Mouse (Mus musculus): ENCODE data around the gene Engase. TPM values are rescaled to one million over a fixed set of nuclear protein-coding genes. Genes with fewer than 3 reads are reported as not detected.

The Engase gene
- total RNA-seq, 4 experiments from 2014 or later, result 12.6 to 18.2 (median 15.3) TPM

GRCm38 (mm10) chr11:118486881-118487772 lies 10.5 kb downstream of the Engase start:
- no peak for DNase-seq (ENCODE audit: low spot score in 2 of 2)

DNA sequence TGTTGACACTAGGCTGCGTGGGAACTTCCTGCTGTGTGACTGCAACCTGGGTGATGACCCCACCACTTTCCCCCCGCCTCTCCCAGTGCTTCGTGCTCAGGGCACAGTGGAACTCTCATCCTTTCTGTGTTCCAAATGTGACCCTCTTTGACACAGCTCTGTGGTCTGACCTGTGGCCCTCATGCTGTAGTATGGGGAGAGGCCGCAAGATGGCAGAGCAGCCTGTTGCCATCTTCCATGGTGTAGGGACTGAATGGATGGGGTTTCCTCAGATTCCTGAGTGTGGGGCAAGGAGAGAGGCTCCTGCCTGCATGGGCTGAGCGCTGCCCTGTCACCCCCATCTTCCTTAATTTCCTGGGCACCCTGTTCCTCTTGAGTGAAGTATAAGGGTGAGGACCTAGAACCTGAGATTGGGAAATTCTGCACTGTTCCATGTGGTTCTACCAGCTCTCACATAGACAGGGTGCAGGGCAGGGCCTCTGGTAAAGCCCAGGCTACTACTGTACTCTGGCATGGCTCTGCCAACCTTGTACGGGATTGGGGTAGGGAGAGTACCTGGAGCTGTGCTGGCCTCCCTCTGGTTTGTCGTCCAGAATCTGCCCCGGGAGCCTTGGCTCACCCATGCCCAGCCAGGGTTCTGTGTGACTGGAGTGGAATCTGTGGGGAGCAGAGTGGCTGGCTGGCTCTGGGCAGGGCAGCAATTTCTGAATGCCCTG lies 11.7 kb downstream of the Engase start:
- no peak for DNase-seq (ENCODE audit: low spot score in 2 of 2)

DNA sequence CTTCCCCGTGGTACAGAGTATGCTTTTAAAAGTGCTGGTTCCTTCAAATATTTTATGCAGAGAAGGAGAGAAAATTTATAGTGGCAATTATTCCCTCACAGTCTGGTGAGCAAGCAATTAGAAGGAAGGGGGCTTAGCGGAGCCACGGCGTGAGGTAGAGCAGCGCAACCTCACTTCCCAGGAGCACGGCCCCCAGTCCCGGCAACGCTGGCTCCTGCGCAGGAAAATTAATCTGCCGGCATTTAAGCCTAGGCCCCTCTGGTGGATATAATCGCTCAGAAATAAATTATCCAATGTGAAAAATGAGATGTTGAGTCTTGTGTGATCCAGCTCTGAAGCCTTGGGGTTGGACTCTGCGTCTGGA lies 12.3 kb downstream of the Engase start:
- DNase-seq (ENCODE audit: low spot score in 2 of 2), result no peak

- DNase-seq (ENCODE audit: low spot score in 2 of 2), result no peak
Measured at GRCm38 (mm10) chr11:118490566-118491218, 14.1 kb downstream of the Engase start.

- no peak for DNase-seq (ENCODE audit: low spot score in 2 of 2)
Measured at GRCm38 (mm10) chr11:118491230-118491629, 14.6 kb downstream of the Engase start.

DNA sequence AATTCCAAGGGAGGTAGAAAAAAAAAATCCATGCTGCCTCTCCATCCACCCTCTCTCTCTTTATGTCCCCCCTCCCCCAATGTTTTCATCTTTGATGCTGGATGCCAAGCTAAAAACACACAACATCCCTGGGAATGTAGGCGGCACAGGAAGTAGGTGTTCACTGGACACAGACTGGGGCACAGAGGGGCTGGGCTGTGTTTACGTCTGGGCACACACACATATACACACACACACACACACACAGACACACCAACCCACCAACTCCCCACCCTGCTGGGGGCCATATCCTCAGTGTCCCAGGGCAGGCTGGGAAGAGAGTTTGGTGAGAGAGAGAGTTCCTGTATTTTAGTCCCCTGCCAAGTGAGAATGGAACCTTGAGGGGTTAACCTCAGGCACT lies 16.8 kb downstream of the Engase start:
- no peak for DNase-seq (ENCODE audit: low spot score in 2 of 2)

DNA sequence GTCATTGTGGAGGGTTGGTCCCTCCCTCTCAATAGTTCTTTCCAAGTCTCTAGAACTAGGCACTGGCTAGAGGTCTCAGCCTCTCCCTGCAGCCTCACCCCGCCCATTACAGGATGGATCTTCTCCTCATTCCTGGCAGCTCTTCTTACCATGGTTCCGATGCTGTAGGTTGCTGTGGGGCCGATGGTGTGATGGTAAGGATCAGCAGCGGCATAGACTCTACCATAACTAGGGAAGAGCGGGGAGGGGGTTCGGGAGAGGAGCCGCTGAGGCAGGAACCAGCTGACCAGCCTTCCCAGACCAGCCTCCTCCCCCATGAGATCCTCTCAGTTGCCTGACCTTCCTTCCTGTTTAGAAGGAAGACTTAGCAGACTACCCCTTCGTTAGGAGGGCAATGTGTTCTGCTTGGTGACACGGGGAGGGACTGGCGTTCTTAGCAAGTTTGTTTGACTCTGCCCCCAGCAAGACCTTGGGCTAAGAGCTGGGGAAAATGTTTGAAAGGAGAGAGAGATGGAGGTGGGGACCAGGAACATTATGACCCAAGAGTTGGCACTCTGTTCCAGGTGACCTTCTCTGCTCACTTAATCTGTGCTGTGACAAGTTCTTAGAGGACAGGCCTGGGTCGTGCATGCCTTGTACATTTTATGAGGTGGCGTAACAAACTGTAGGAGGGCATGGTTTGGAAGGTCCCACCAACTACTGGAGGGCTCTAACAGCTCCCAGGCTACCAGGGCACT lies 17.5 kb downstream of the Engase start:
- no peak for DNase-seq (ENCODE audit: low spot score in 2 of 2)

- peak in 1 of 2 experiments; percentile 68 for DNase-seq (ENCODE audit: low spot score in 2 of 2)
Measured at GRCm38 (mm10) chr11:118495065-118495464, 18.4 kb downstream of the Engase start.

DNA sequence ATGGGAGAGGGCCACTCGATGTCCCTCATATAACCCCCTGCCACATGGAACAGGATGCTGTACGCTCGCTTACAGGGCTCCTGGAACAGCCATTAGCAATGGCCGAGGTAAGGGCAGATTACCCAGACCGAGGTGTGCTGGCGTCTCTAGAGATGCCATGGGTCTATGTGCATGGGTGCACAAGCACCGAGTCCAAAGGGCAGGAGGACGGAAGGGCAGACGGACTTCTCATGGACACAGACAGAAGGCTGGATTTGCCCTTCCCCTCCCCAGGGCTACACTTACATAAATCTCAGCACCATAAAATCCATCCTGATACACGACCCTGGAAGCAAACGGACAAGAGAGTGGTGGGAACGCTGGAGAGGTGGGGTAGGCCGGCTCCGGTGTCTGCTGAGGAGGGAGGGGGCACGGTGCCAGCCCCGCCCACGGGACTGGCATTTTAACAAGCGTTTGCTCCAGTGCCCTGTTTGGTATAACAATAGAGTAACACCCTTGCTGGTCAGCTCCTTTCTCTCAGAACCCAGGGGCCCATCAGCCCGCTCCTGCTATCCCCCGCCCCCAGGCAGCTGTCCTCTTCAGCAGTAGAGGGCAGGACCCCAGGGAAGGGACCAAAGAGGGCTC lies 19.5 kb downstream of the Engase start:
- DNase-seq (ENCODE audit: low spot score in 2 of 2), result no peak

DNA sequence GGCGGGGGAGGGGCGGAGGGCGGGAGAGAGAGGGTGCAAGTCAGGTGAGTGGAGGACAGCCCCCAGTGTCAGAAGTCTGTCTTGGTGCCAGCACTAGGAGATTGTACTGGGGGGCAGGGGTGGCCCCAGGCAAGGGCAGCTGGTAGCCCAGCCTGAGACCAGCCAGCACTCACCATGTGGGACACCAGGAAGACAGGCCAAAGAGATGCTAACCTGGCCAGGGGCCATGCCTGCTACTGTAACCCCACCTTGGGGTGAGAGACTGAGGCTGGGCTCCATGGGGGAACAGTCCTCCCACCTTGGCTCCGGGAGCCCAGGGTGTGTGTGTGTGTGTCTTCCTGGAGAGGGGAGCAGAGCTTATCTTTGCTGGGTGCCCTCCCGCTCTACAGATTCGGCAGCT lies 26.4 kb downstream of the Engase start:
- no peak for DNase-seq (ENCODE audit: low spot score in 2 of 2)

DNA sequence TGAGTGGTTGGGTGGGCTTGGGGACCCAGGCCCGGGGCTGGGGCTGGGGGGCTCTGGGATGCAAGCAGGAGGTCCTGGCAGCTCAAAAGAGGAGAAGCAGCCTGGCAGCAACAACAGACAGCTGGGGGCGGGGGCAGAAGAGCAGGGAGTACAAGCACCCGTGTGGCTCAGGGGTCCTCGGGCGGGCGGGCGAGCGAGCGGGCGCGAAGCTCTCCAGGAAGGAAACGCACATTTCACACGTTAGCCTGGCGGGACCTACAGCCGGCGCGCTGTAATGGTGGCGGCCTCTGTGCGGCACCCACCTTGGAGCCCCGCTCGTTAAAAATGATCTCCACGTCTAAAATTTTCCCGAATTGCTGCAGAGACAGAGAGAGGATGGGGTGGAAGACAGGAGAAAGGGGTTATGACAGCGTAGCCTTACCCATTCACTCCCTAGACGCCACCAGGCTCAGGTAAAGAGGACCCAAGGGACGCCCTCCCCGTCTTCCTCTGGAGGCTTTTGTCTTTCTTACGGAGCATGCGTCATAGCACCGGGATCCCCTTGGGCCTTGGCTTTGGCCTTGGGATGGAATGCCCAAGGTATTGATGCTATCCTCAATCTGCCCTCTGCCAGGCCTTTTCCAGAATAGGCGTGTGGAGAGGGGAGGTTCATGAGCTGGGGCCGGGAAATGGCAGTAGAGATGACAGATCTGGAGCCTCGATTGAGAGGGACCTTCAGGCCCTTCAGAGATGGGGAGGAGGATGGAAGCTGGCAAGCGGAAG lies 27.0 kb downstream of the Engase start:
- DNase-seq (ENCODE audit: low spot score in 2 of 2), result no peak

GRCm38 (mm10) chr11:118504180-118504454 lies 27.5 kb downstream of the Engase start:
- DNase-seq (ENCODE audit: low spot score in 2 of 2), result no peak

DNA sequence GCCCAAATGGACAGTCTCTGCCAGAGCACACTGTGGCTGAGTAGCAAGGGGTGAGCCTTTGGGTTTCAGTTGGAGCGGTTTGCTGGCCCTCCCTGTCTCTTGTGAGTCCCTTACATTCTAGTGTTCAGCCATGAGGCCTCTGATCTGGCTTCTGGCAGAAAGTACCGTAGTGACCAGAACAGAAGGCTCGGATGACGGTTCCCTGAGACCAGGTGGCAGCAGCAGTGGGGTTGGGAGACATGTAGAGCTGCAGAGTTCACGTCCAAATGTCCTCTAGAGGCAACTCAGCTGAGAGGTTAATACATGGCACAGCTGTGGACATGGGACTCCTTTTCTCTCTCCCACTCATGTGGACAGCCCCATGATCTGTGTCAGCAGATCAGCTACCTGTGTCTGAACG lies 30.5 kb downstream of the Engase start:
- DNase-seq (ENCODE audit: low spot score in 2 of 2), result no peak

GRCm38 (mm10) chr11:118507904-118508303 lies 31.3 kb downstream of the Engase start:
- peak; percentile 61 to 74 for DNase-seq (ENCODE audit: low spot score in 2 of 2)

DNA sequence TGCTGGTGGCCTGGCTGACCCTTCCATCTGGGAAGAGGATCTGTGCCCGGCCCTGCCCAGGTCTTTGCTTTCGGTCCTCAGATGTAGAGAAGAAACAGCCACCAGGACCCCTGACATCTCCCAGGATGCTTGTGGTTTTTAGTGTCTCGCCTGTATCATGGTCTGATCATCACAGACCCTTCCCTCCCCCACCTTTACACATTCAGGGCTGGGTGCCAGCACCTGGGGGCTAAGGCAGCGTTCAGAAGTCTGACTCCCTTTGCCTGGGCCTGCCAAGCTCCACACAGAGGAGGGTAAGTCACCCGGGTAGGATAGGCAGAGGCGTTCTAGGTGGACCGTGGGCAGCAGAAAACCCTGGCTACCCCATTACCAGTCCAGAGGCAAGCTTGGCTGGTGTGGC lies 31.7 kb downstream of the Engase start:
- no peak for DNase-seq (ENCODE audit: low spot score in 2 of 2)

DNA sequence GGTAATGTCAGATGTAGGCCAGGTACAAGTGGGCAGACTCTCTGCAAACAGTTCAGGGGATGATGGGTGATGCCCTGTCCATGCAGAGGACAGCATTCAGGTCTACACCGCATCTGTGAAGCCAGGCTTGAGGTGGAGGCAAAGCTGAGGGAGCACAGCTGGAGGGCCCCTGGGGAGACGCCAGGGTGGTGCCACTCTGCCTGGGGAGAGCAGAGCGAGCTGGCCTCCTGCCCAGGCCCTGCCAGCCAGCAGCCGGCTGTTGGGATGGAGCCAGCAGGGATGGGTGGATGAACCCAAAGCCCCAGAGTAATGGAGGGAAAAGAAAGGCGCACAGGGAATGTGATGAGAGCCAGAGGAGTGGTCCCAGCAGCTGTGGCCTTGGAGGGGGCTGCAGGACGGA lies 35.2 kb downstream of the Engase start:
- DNase-seq (ENCODE audit: low spot score in 2 of 2), result peak in 1 of 2 experiments; percentile 54

GRCm38 (mm10) chr11:118512257-118512910 lies 35.8 kb downstream of the Engase start:
- DNase-seq (ENCODE audit: low spot score in 2 of 2), result no peak

- no peak for DNase-seq (ENCODE audit: low spot score in 2 of 2)
Measured at GRCm38 (mm10) chr11:118517924-118518323, 41.3 kb downstream of the Engase start.

DNA sequence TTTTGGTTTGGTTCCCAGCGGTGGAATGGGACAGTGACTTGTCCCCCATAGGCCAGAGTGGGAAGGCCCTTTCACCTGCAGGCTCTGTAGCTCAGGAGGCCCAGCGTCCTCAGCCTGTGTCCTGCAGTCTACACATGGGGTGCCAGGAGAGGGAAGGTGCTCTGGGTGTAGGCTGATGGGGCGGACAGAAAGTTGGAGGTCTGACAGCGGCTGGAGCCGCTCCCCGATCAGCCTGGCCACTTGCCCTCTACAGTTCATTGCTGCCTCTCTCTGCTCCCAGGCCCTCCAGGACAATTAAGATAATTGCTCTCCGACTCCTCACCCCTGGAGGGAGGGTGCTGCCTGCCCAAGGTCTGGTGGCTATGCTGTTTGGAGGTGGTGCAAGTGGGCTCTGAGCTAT lies 42.1 kb downstream of the Engase start:
- no peak for DNase-seq (ENCODE audit: low spot score in 2 of 2)

DNA sequence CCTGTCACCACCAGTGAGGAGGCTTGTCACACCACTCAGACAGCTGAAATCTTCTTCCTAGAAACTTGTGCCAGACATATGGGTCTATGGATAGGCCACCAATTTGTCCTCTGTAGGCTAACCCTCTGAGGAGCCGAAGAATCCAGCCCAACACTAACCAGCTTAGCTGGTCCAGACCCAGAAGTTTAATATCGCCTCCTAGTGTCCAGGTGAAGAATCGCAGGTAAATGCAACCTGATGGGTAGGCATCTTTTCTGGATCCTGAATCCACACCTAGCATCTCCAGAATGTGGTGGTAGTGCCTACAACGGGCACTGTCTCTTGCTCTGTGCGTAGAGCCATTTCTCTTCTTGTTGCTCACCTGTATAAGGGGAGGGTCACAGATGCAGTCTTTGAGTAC lies 43.6 kb downstream of the Engase start:
- DNase-seq (ENCODE audit: low spot score in 2 of 2), result no peak
